Mouse (Mus musculus): Measurements from ENCODE around the gene Ube2d1.

- TF ChIP-seq EP300 (IDR thresholded peaks at IDR 0.05; ENCODE audit: insufficient read depth, low read depth, low read length) (no peak), CTCF (IDR thresholded peaks at IDR 0.05; ENCODE audit: low read depth, low read length) (no peak), POLR2A (IDR thresholded peaks at IDR 0.05; ENCODE audit: insufficient read depth, low read length) (no peak)
Measured at GRCm38 (mm10) chr10:71252421-71252820, 32.6 kb downstream of the Ube2d1 start.
